Mouse (Mus musculus): ENCODE measurements around the gene Frmd4a.

The Frmd4a gene

GRCm38 (mm10) chr2:4561196-4561595 is 543.7 kb downstream of the Frmd4a start:
- no peak for DNase-seq

GRCm38 (mm10) chr2:4562373-4562772 is 544.9 kb downstream of the Frmd4a start:
- no peak for DNase-seq

GRCm38 (mm10) chr2:4562826-4563225 is 545.3 kb downstream of the Frmd4a start:
- DNase-seq: no peak

- no peak for DNase-seq
These were observed 545.8 kb downstream of the Frmd4a start for GRCm38 (mm10) chr2:4563322-4563721.

- no peak for DNase-seq
These were observed 548.9 kb downstream of the Frmd4a start for GRCm38 (mm10) chr2:4566260-4566955.

- DNase-seq: no peak
These were observed 549.6 kb downstream of the Frmd4a start for GRCm38 (mm10) chr2:4566956-4567680.

- DNase-seq: no peak
These were observed 551.5 kb downstream of the Frmd4a start for GRCm38 (mm10) chr2:4568967-4569366.

- no peak for DNase-seq
These were observed 552.8 kb downstream of the Frmd4a start for GRCm38 (mm10) chr2:4570186-4570861.

GRCm38 (mm10) chr2:4572498-4573263 is 555.2 kb downstream of the Frmd4a start:
- no peak for DNase-seq

GRCm38 (mm10) chr2:4573386-4573785 is 555.9 kb downstream of the Frmd4a start:
- no peak for DNase-seq

GRCm38 (mm10) chr2:4574251-4574650 is 556.7 kb downstream of the Frmd4a start:
- DNase-seq: no peak

GRCm38 (mm10) chr2:4575163-4575562 is 557.6 kb downstream of the Frmd4a start:
- no peak for DNase-seq

GRCm38 (mm10) chr2:4575975-4576374 is 558.5 kb downstream of the Frmd4a start:
- no peak for DNase-seq

- DNase-seq: no peak
These were observed 560.8 kb downstream of the Frmd4a start for GRCm38 (mm10) chr2:4578291-4578690.

GRCm38 (mm10) chr2:4579357-4580068 is 562.0 kb downstream of the Frmd4a start:
- DNase-seq: no peak

GRCm38 (mm10) chr2:4580666-4581065 is 563.1 kb downstream of the Frmd4a start:
- DNase-seq: no peak

- DNase-seq: no peak
These were observed 565.4 kb downstream of the Frmd4a start for GRCm38 (mm10) chr2:4582930-4583329.

GRCm38 (mm10) chr2:4584252-4584651 is 566.7 kb downstream of the Frmd4a start:
- no peak for DNase-seq

- no peak for DNase-seq
These were observed 568.7 kb downstream of the Frmd4a start for GRCm38 (mm10) chr2:4586245-4586644.

- DNase-seq: no peak
These were observed 570.3 kb downstream of the Frmd4a start for GRCm38 (mm10) chr2:4587685-4588409.

- no peak for DNase-seq
These were observed 574.1 kb downstream of the Frmd4a start for GRCm38 (mm10) chr2:4591647-4592046.

GRCm38 (mm10) chr2:4592666-4593065 is 575.1 kb downstream of the Frmd4a start:
- DNase-seq: no peak

All from cerebellum, adult 9-11 months (tissue).